Mouse (Mus musculus) MEL (cell line): Measurements from ENCODE around the gene Nkd1. TPM values are rescaled to one million over a fixed set of nuclear protein-coding genes. Genes with fewer than 3 reads are reported as not detected.

Source experiments
- DNase-seq: peaks from one replicate; pipeline ENCODE4 v3.0.0; 2011; ENCODE audit warnings: low read depth, low spot score
- H3K27ac ChIP-seq: 2 replicates; pipeline ENCODE4 v1.5.1; 2012; ENCODE audit warnings: low read depth, mild to moderate bottlenecking, control low read depth, low read length, moderate library complexity; ENCODE audit not compliant: control insufficient read depth
- H3K27me3 ChIP-seq, 2 experiments: fragments of 150-350 bp in 1 of 2; sonication (generic) in 1 of 2; 2 replicates each; pipeline ENCODE4 v1.6.1; 2012; ENCODE audit warnings: low read length in 2 of 2, mild to moderate bottlenecking in 2 of 2, improper control_type of control experiment in 1 of 2, moderate library complexity in 1 of 2; ENCODE audit not compliant: insufficient read depth in 2 of 2, control insufficient read depth in 1 of 2
- H3K36me3 ChIP-seq, 2 experiments: 2 replicates each; pipeline ENCODE4 v1.6.1; 2012 to 2014; ENCODE audit warnings: low read length in 2 of 2, improper control_type of control experiment in 1 of 2, inconsistent platforms in 1 of 2, mild to moderate bottlenecking in 1 of 2; ENCODE audit not compliant: insufficient read depth in 2 of 2, control insufficient read depth in 1 of 2
- H3K4me1 ChIP-seq, 2 experiments: fragments of 150-350 bp in 1 of 2; sonication (generic) in 1 of 2; 2 replicates each; pipeline ENCODE4 v1.6.1; 2012; ENCODE audit warnings: low read length in 2 of 2, improper control_type of control experiment in 1 of 2, mild to moderate bottlenecking in 1 of 2; ENCODE audit not compliant: insufficient read depth in 2 of 2, control insufficient read depth in 1 of 2
- H3K4me3 ChIP-seq, 2 experiments: fragments of 150-350 bp in 1 of 2; sonication (generic) in 1 of 2; 2 replicates each; pipeline ENCODE4 v1.5.1; 2012; ENCODE audit warnings: low read depth in 2 of 2, low read length in 2 of 2, mild to moderate bottlenecking in 2 of 2, moderate library complexity in 2 of 2, control low read depth in 1 of 2, improper control_type of control experiment in 1 of 2; ENCODE audit not compliant: control insufficient read depth in 1 of 2, insufficient read depth in 1 of 2
- H3K79me2 ChIP-seq: 2 replicates; pipeline ENCODE4 v1.6.1; 2012; ENCODE audit warnings: mild to moderate bottlenecking, low read length, moderate library complexity; ENCODE audit not compliant: control insufficient read depth, poor library complexity, insufficient read depth
- H3K9ac ChIP-seq: 2 replicates; pipeline ENCODE4 v1.6.1; 2012; ENCODE audit warnings: low read depth, mild to moderate bottlenecking, control low read depth, low read length, moderate library complexity; ENCODE audit not compliant: control insufficient read depth, poor library complexity, severe bottlenecking
- H3K9me3 ChIP-seq: fragments of 150-350 bp; sonication (generic); replicated peaks from 2 replicates; pipeline ENCODE4 v1.6.1; 2012; ENCODE audit warnings: mild to moderate bottlenecking, low read length, improper control_type of control experiment, moderate library complexity; ENCODE audit not compliant: insufficient read depth
- BHLHE40 ChIP-seq: IDR thresholded peaks from 2 replicates; pipeline ENCODE4 v1.6.1; 2012; ENCODE audit warnings: low read depth, mild to moderate bottlenecking, inconsistent platforms, low read length, improper control_type of control experiment, borderline replicate concordance
- CHD2 ChIP-seq: IDR thresholded peaks from 2 replicates; pipeline ENCODE4 v1.6.1; 2011; ENCODE audit warnings: low read length, improper control_type of control experiment
- CTCF ChIP-seq, 3 experiments: IDR thresholded peaks in 2 of 3; conservative IDR thresholded peaks in 1 of 3; 2 replicates each; pipeline ENCODE4 v1.5.1; 2011 to 2012; ENCODE audit warnings: low read length in 3 of 3, low read depth in 2 of 3, mild to moderate bottlenecking in 2 of 3, improper control_type of control experiment in 1 of 3, inconsistent platforms in 1 of 3, mixed read lengths in 1 of 3, moderate library complexity in 1 of 3; ENCODE audit not compliant: control insufficient read depth in 1 of 3, insufficient read depth in 1 of 3, poor library complexity in 1 of 3, severe bottlenecking in 1 of 3
- ELF1 ChIP-seq: IDR thresholded peaks from 2 replicates; pipeline ENCODE4 v1.6.1; 2014; ENCODE audit warnings: low read depth, mild to moderate bottlenecking, inconsistent platforms, low read length, improper control_type of control experiment, moderate library complexity
- EP300 ChIP-seq, 2 experiments: IDR thresholded peaks; 2 replicates each; pipeline ENCODE4 v1.6.1; 2011; ENCODE audit warnings: improper control_type of control experiment in 2 of 2, low read length in 2 of 2, low read depth in 1 of 2, mild to moderate bottlenecking in 1 of 2
- GATA1 ChIP-seq: IDR thresholded peaks from 2 replicates; pipeline ENCODE4 v1.6.1; 2011; ENCODE audit warnings: low read depth, low read length, improper control_type of control experiment
- HCFC1 ChIP-seq: IDR thresholded peaks from 2 replicates; pipeline ENCODE4 v1.6.1; 2012; ENCODE audit warnings: low read depth, mild to moderate bottlenecking, inconsistent platforms, low read length, improper control_type of control experiment, moderate library complexity
- MAX ChIP-seq: IDR thresholded peaks from 2 replicates; pipeline ENCODE4 v1.6.1; 2011; ENCODE audit warnings: low read length, improper control_type of control experiment
- MAZ ChIP-seq: IDR thresholded peaks from 2 replicates; pipeline ENCODE4 v1.6.1; 2012; ENCODE audit warnings: low read depth, mild to moderate bottlenecking, inconsistent platforms, low read length, improper control_type of control experiment
- MYC ChIP-seq: IDR thresholded peaks from 2 replicates; pipeline ENCODE4 v1.6.1; 2011; ENCODE audit warnings: low read depth, mild to moderate bottlenecking, low read length, improper control_type of control experiment, moderate library complexity
- POLR2A ChIP-seq, 2 experiments: IDR thresholded peaks; 2 replicates each; pipeline ENCODE4 v1.6.1; 2011 to 2012; ENCODE audit warnings: low read length in 2 of 2, mild to moderate bottlenecking in 2 of 2, control low read depth in 1 of 2, improper control_type of control experiment in 1 of 2, low read depth in 1 of 2, moderate library complexity in 1 of 2; ENCODE audit not compliant: control insufficient read depth in 1 of 2, insufficient read depth in 1 of 2, poor library complexity in 1 of 2
- RAD21 ChIP-seq: IDR thresholded peaks from 2 replicates; pipeline ENCODE4 v1.6.1; 2011; ENCODE audit warnings: mild to moderate bottlenecking, low read depth, low read length, improper control_type of control experiment
- SIN3A ChIP-seq: IDR thresholded peaks from 2 replicates; pipeline ENCODE4 v1.6.1; 2012; ENCODE audit warnings: low read length, improper control_type of control experiment, inconsistent platforms
- SMC3 ChIP-seq: IDR thresholded peaks from 2 replicates; pipeline ENCODE4 v1.6.1; 2011; ENCODE audit warnings: low read depth, low read length, improper control_type of control experiment
- TAL1 ChIP-seq: IDR thresholded peaks from 2 replicates; pipeline ENCODE4 v1.6.1; 2012; ENCODE audit warnings: mild to moderate bottlenecking, inconsistent platforms, low read length, moderate library complexity, mixed read lengths
- TBP ChIP-seq: IDR thresholded peaks from 2 replicates; pipeline ENCODE4 v1.8.0; 2011; ENCODE audit warnings: low read depth, low read length, improper control_type of control experiment
- USF1 ChIP-seq: IDR thresholded peaks from 2 replicates; pipeline ENCODE4 v1.6.1; 2014; ENCODE audit warnings: low read depth, mild to moderate bottlenecking, inconsistent platforms, low read length, improper control_type of control experiment, moderate library complexity
- USF2 ChIP-seq, 2 experiments: IDR thresholded peaks; 2 replicates each; pipeline ENCODE4 v1.6.1; 2011 to 2012; ENCODE audit warnings: improper control_type of control experiment in 2 of 2, low read length in 2 of 2, borderline replicate concordance in 1 of 2, inconsistent platforms in 1 of 2, low read depth in 1 of 2, mild to moderate bottlenecking in 1 of 2; ENCODE audit not compliant: insufficient read depth in 1 of 2
- ZC3H11A ChIP-seq: IDR thresholded peaks from 2 replicates; pipeline ENCODE4 v1.6.1; 2012; ENCODE audit warnings: low read depth, mild to moderate bottlenecking, inconsistent platforms, low read length, improper control_type of control experiment
- polyA plus RNA-seq, 2 experiments: library from polyadenylated mRNA; stranded (reverse) in 1 of 2; unstranded in 1 of 2; fragments of >175 nt in 1 of 2; fragments of >200 nt in 1 of 2; gene quantifications; 2 replicates each; pipeline versions ENCODE4 v1.2.1 to v1.2.4; 2012; ENCODE audit warnings: low replicate concordance in 2 of 2, low read depth in 1 of 2; ENCODE audit not compliant: insufficient read length in 2 of 2, insufficient read depth in 1 of 2, missing spikeins in 1 of 2
- total RNA-seq: library from RNA; depleted of rRNA; stranded (reverse); fragments of 300-350 nt; gene quantifications from 2 replicates; pipeline ENCODE4 v1.2.3, GENCODE M21; 2012

Gene Nkd1
- total and polyA plus RNA-seq, 3 experiments: not detected

GRCm38 (mm10) chr8:88574975-88575374, 53.8 kb downstream of the Nkd1 start:
- H3K27me3 ChIP-seq: no peaks in the 10 kb centered on the region
- H3K27ac ChIP-seq: no peak overlapping the region
- no peak overlapping the region for H3K4me3 ChIP-seq
- H3K36me3 ChIP-seq: no peaks in the 10 kb centered on the region
- TF ChIP-seq ELF1 (no peak), MAZ (no peak), EP300 (IDR thresholded peaks at IDR 0.05; ENCODE audit: low read depth in 1 of 2, low read length in 2 of 2) (no peak), ZC3H11A (no peak), USF1 (no peak), TAL1 (no peak), CTCF (IDR thresholded peaks at IDR 0.05 in 2 of 3, conservative IDR thresholded peaks at IDR 0.05 in 1 of 3; ENCODE audit: control insufficient read depth in 1 of 3, insufficient read depth in 1 of 3, low read depth in 2 of 3, low read length in 3 of 3, poor library complexity in 1 of 3, severe bottlenecking in 1 of 3) (no peak), HCFC1 (no peak), GATA1 (no peak), MAX (no peak), MYC (no peak), SIN3A (no peak), RAD21 (no peak), TBP (no peak), USF2 (IDR thresholded peaks at IDR 0.05; ENCODE audit: borderline replicate concordance in 1 of 2, insufficient read depth in 1 of 2, low read depth in 1 of 2, low read length in 2 of 2) (no peak), POLR2A (IDR thresholded peaks at IDR 0.05; ENCODE audit: control insufficient read depth in 1 of 2, insufficient read depth in 1 of 2, low read depth in 1 of 2, low read length in 2 of 2, poor library complexity in 1 of 2) (no peak), SMC3 (no peak)
- TF ChIP-seq, all 39 proteins: peak for 0
- DNase-seq: no peak
- Histone ChIP-seq H3K4me1 (no peaks in the 10 kb centered on the region), H3K79me2 (no peaks in the 10 kb centered on the region), H3K9ac (no peak overlapping the region), H3K9me3 (no peaks in the 10 kb centered on the region)

- no peak overlapping the region for H3K27ac ChIP-seq
- no peaks in the 10 kb centered on the region for H3K9me3 ChIP-seq
- no peak overlapping the region for H3K9ac ChIP-seq
- H3K79me2 ChIP-seq: no peaks in the 10 kb centered on the region
- H3K27me3 ChIP-seq: no peaks in the 10 kb centered on the region
- no peak overlapping the region for H3K4me3 ChIP-seq
- H3K4me1 ChIP-seq: no peaks in the 10 kb centered on the region
- TF ChIP-seq ELF1: no peak
- TF ChIP-seq CHD2: no peak
- TF ChIP-seq BHLHE40: no peak
- H3K36me3 ChIP-seq: no peaks in the 10 kb centered on the region
- no peak for DNase-seq
Observed at GRCm38 (mm10) chr8:88576351-88577142, 55.4 kb downstream of the Nkd1 start.
